Mouse (Mus musculus) embryonic facial prominence, embryonic 13.5 days (tissue): ENCODE results near the gene Pdlim7. TPM values are rescaled to one million over a fixed set of nuclear protein-coding genes. Genes with fewer than 3 reads are reported as not detected.

Experiments used
- ATAC-seq: fragments of 200-750 bp; cut with Nextera tagmentation; 2 replicates; pipeline ENCODE4 v1.8.0; 2017; ENCODE audit warnings: low read depth; ENCODE audit not compliant: insufficient number of reproducible peaks, insufficient read depth, low FRiP score, low TSS enrichment
- H3K27ac ChIP-seq: fragments of 300-500 bp; sonication (generic); 2 replicates; pipeline ENCODE4 v1.5.1; 2015; ENCODE audit warnings: moderate library complexity, mild to moderate bottlenecking, inconsistent platforms
- H3K27me3 ChIP-seq: fragments of 300-500 bp; sonication (generic); 2 replicates; pipeline ENCODE4 v1.6.1; 2015; ENCODE audit warnings: mild to moderate bottlenecking, inconsistent platforms
- H3K36me3 ChIP-seq: fragments of 300-500 bp; sonication (generic); 2 replicates; pipeline ENCODE4 v1.6.1; 2015; ENCODE audit warnings: mild to moderate bottlenecking, inconsistent platforms
- H3K4me1 ChIP-seq: fragments of 300-500 bp; sonication (generic); 2 replicates; pipeline ENCODE4 v1.6.1; 2015; ENCODE audit warnings: inconsistent platforms
- H3K4me2 ChIP-seq: fragments of 300-500 bp; sonication (generic); 2 replicates; pipeline ENCODE4 v1.6.1; 2015; ENCODE audit warnings: moderate library complexity, mild to moderate bottlenecking, inconsistent platforms
- H3K4me3 ChIP-seq: fragments of 300-500 bp; sonication (generic); 2 replicates; pipeline ENCODE4 v1.5.1; 2015; ENCODE audit warnings: mild to moderate bottlenecking, inconsistent platforms
- H3K9ac ChIP-seq: fragments of 300-500 bp; sonication (generic); 2 replicates; pipeline ENCODE4 v1.6.1; 2015; ENCODE audit warnings: mild to moderate bottlenecking, inconsistent platforms
- H3K9me3 ChIP-seq: fragments of 300-500 bp; sonication (generic); 2 replicates; pipeline ENCODE4 v1.6.1; 2016; ENCODE audit warnings: inconsistent platforms
- WGBS: fragments of 180-500 bp; shearing (Covaris S2); methylation state at CpG from one replicate; pipeline ENCODE4 v1.1.7; 2015; ENCODE audit warnings: mixed read lengths; 5-methylcytosine and 5-hydroxymethylcytosine counted together
- polyA plus RNA-seq: library from polyadenylated mRNA; unstranded; fragments of >200 nt; fragmentation: Nextera tagmentation; extraction: Ambion mirVana; gene quantifications from 2 replicates; pipeline ENCODE4 v1.2.1, GENCODE M21; 2015

Pdlim7 gene
- polyA plus RNA-seq, result 105 and 119 TPM in 2 replicates

- peaks cover 15% of the 10 kb centered on the region for H3K36me3 ChIP-seq
- WGBS, result under 1% methylated on average over 55 of the region's 55 CpGs
- peak; percentile 57 for ATAC-seq
Measured at GRCm38 (mm10) chr13:55513111-55513748, at the start of gene Pdlim7. Gene Pdlim7 (minus strand): TSS chr13:55513676.

DNA sequence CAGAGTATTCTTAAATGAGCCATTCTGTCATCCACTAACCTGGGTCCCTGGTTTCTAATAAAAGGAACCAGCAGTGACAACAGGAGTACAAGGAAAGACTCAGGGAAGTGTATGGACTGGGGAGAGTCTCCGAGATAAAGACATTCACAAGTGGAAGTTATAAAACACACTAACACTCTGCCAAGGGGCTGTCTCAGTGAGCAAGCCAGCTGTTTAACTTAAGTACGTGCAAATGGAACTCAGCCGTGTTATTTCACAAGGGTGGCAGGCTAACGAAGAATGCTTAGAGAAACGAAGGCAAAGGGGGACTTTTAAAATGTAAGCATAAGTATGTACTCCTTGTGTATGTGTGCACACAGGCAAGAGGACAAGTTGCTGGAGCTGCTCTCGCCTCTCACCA is 44.0 kb upstream of the Pdlim7 start:
- H3K27ac ChIP-seq, result no peak overlapping the region
- no peak overlapping the region for H3K9ac ChIP-seq
- no peak overlapping the region for H3K4me2 ChIP-seq
- 90% methylated on average over 6 of the region's 6 CpGs for WGBS
- no peaks in the 10 kb centered on the region for H3K4me1 ChIP-seq
- no peak for ATAC-seq
- H3K9me3 ChIP-seq, result no peaks in the 10 kb centered on the region
- H3K27me3 ChIP-seq, result no peaks in the 10 kb centered on the region
- peaks cover 67% of the 10 kb centered on the region for H3K36me3 ChIP-seq
- H3K4me3 ChIP-seq, result no peak overlapping the region

More at GRCm38 (mm10) chr13:55513111-55513748, at the start of gene Pdlim7:
- Histone ChIP-seq H3K27me3 (no peaks in the 10 kb centered on the region), H3K9me3 (no peaks in the 10 kb centered on the region), H3K4me1 (peaks cover 35% of the 10 kb centered on the region), H3K4me2 (peak within 1 kb of the TSS; percentile 92), H3K9ac (peak within 1 kb of the TSS; percentile 93), H3K4me3 (peak within 1 kb of the TSS; percentile 87), H3K27ac (peak within 1 kb of the TSS; percentile 89)

- H3K9ac ChIP-seq, result no peak overlapping the region
- H3K36me3 ChIP-seq, result peaks cover 76% of the 10 kb centered on the region
- no peaks in the 10 kb centered on the region for H3K9me3 ChIP-seq
- WGBS, result 92% methylated on average over 9 of the region's 9 CpGs
- no peak overlapping the region for H3K4me3 ChIP-seq
- H3K4me1 ChIP-seq, result no peaks in the 10 kb centered on the region
- no peak overlapping the region for H3K4me2 ChIP-seq
- ATAC-seq, result no peak
- no peaks in the 10 kb centered on the region for H3K27me3 ChIP-seq
- H3K27ac ChIP-seq, result no peak overlapping the region
Measured at GRCm38 (mm10) chr13:55555921-55556320, 42.4 kb upstream of the Pdlim7 start.

- Histone ChIP-seq H3K4me2 (no peak overlapping the region), H3K27ac (no peak overlapping the region), H3K9ac (no peak overlapping the region), H3K36me3 (peaks cover 100% of the 10 kb centered on the region), H3K27me3 (no peaks in the 10 kb centered on the region), H3K9me3 (no peaks in the 10 kb centered on the region), H3K4me1 (no peaks in the 10 kb centered on the region), H3K4me3 (no peak overlapping the region)
- 86% methylated on average over 15 of the region's 15 CpGs for WGBS
- no peak for ATAC-seq
Measured at GRCm38 (mm10) chr13:55549061-55549460, 35.6 kb upstream of the Pdlim7 start.

DNA sequence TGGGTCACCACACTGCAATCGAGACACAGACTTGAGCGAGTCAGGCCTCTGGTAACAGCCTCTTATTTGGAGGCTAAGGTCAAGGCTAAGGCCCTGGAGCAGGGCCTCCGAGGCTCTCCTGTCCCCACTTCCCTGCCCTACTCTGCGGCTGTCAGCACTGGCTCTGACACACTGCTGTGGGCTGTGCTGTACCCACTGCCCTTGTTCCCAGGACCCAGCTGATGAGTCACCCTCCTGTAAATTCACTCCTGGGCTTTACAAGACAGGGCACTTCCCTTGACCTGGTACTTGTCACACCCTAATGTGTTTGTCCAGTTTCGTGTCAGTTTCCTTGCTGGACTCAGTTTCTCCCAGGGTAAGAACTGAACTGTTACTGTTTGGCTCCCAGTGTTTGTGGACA is 35.0 kb upstream of the Pdlim7 start:
- H3K27me3 ChIP-seq, result no peaks in the 10 kb centered on the region
- H3K4me2 ChIP-seq, result no peak overlapping the region
- H3K36me3 ChIP-seq, result peaks cover 100% of the 10 kb centered on the region
- H3K9ac ChIP-seq, result no peak overlapping the region
- no peak overlapping the region for H3K27ac ChIP-seq
- H3K4me1 ChIP-seq, result no peaks in the 10 kb centered on the region
- no peak overlapping the region for H3K4me3 ChIP-seq
- H3K9me3 ChIP-seq, result no peaks in the 10 kb centered on the region
- WGBS, result 89% methylated on average over 5 of the region's 5 CpGs
- ATAC-seq, result no peak

DNA sequence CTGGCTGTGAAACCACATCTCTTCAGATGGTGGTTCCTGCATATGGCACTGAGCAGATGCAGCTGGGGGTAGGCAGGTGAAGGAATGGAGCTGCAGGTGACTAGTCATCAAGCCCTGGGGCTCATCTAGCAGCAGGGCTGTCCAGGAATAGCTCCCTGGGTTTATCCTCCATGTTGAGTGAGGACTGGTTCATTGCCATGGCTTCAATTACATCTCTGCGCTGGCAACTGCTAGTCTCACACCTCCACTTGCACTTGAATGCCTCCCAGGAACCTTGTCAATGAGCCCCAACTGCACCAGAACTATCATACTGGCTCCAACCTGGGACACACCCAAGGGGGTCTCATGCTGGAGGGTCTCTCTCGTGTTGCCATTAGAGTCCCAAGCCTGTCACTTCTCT is 34.4 kb upstream of the Pdlim7 start:
- ATAC-seq, result no peak
- WGBS, result 96% methylated on average over 2 of the region's 2 CpGs
- peaks cover 100% of the 10 kb centered on the region for H3K36me3 ChIP-seq

GRCm38 (mm10) chr13:55544792-55545191 is 31.3 kb upstream of the Pdlim7 start:
- no peaks in the 10 kb centered on the region for H3K9me3 ChIP-seq
- peaks cover 100% of the 10 kb centered on the region for H3K36me3 ChIP-seq
- H3K4me1 ChIP-seq, result no peaks in the 10 kb centered on the region
- WGBS, result 90% methylated on average over 6 of the region's 6 CpGs
- no peaks in the 10 kb centered on the region for H3K27me3 ChIP-seq
- H3K9ac ChIP-seq, result no peak overlapping the region
- no peak for ATAC-seq
- no peak overlapping the region for H3K4me3 ChIP-seq
- no peak overlapping the region for H3K27ac ChIP-seq
- H3K4me2 ChIP-seq, result no peak overlapping the region

More for the DNA sequence above, 34.4 kb upstream of the Pdlim7 start:
- no peak overlapping the region for H3K4me2 ChIP-seq
- H3K9ac ChIP-seq, result no peak overlapping the region
- H3K27ac ChIP-seq, result no peak overlapping the region
- no peaks in the 10 kb centered on the region for H3K9me3 ChIP-seq
- no peak overlapping the region for H3K4me3 ChIP-seq
- H3K27me3 ChIP-seq, result no peaks in the 10 kb centered on the region
- no peaks in the 10 kb centered on the region for H3K4me1 ChIP-seq

- Histone ChIP-seq H3K9ac (no peak overlapping the region), H3K27me3 (no peaks in the 10 kb centered on the region), H3K4me2 (no peak overlapping the region), H3K27ac (no peak overlapping the region), H3K4me3 (no peak overlapping the region), H3K4me1 (no peaks in the 10 kb centered on the region), H3K9me3 (no peaks in the 10 kb centered on the region), H3K36me3 (peaks cover 100% of the 10 kb centered on the region)
- WGBS, result 86% methylated on average over 8 of the region's 8 CpGs
- ATAC-seq, result no peak
Measured at GRCm38 (mm10) chr13:55543447-55543846, 30.0 kb upstream of the Pdlim7 start.

- 100% methylated on average over 4 of the region's 4 CpGs for WGBS
- Histone ChIP-seq H3K4me2 (no peak overlapping the region), H3K27ac (no peak overlapping the region), H3K36me3 (peaks cover 99% of the 10 kb centered on the region), H3K9me3 (no peaks in the 10 kb centered on the region), H3K4me1 (no peaks in the 10 kb centered on the region), H3K9ac (no peak overlapping the region), H3K4me3 (no peak overlapping the region), H3K27me3 (no peaks in the 10 kb centered on the region)
- no peak for ATAC-seq
Measured at GRCm38 (mm10) chr13:55542891-55543290, 29.4 kb upstream of the Pdlim7 start.

DNA sequence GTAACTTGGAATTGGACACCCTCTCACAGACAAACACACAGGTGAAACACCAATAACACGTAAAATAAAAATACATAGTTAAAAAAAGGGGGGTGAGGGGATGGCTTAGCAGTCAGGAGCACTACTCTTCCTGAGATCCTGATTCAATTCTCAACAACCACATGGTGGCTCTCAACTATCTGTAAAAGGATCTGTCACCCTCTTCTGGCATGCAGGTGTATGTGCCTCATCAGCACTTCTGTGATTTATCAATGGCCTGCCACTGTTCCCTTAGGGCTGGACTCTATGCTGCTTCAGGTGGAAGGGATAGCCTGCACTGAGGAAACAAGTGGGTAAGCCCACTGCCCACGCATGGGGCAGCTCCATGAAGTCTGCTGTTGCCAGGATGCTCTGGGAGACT is 27.5 kb upstream of the Pdlim7 start:
- peaks cover 3% of the 10 kb centered on the region; the same call in 1 of the 2 replicates for H3K4me1 ChIP-seq
- H3K27ac ChIP-seq, result no peak overlapping the region
- peaks cover 85% of the 10 kb centered on the region for H3K36me3 ChIP-seq
- no peak overlapping the region for H3K9ac ChIP-seq
- no peaks in the 10 kb centered on the region for H3K9me3 ChIP-seq
- 88% methylated on average over 2 of the region's 2 CpGs for WGBS
- no peak overlapping the region for H3K4me3 ChIP-seq
- H3K4me2 ChIP-seq, result no peak overlapping the region
- no peak for ATAC-seq
- no peaks in the 10 kb centered on the region for H3K27me3 ChIP-seq

- H3K9ac ChIP-seq, result peak within 1 kb of the TSS; percentile 91
- H3K4me2 ChIP-seq, result peak within 1 kb of the TSS; percentile 97
- ATAC-seq, result peak; percentile 95
- under 1% methylated on average over 70 of the region's 70 CpGs for WGBS
- H3K4me3 ChIP-seq, result peak within 1 kb of the TSS; percentile 91
- peaks cover 16% of the 10 kb centered on the region for H3K4me1 ChIP-seq
- no peaks in the 10 kb centered on the region for H3K27me3 ChIP-seq
- H3K9me3 ChIP-seq, result no peaks in the 10 kb centered on the region
- H3K36me3 ChIP-seq, result peaks cover 78% of the 10 kb centered on the region
- peak within 1 kb of the TSS; percentile 65 for H3K27ac ChIP-seq
Measured at GRCm38 (mm10) chr13:55536194-55537175, 23.0 kb upstream of the Pdlim7 start, which contains the start of gene Ddx41. Gene Ddx41 (minus strand): TSS chr13:55536658.
